Mouse (Mus musculus) ES-Bruce4 (cell line): ENCODE measurements around the gene Sorbs2.

Source experiments
- CTCF ChIP-seq: IDR thresholded peaks from one replicate; pipeline ENCODE4 v1.8.1; 2011; ENCODE audit warnings: low read depth, low read length
- EP300 ChIP-seq: IDR thresholded peaks from 2 replicates; pipeline ENCODE4 v1.6.1; 2011; ENCODE audit warnings: low read depth, low read length; ENCODE audit not compliant: insufficient read depth
- POLR2A ChIP-seq: IDR thresholded peaks from one replicate; pipeline ENCODE4 v1.8.1; 2011; ENCODE audit warnings: low read length; ENCODE audit not compliant: insufficient read depth

- TF ChIP-seq EP300, result no peak
- no peak for TF ChIP-seq CTCF
- TF ChIP-seq POLR2A, result no peak
These were observed 222.3 kb downstream of the Sorbs2 start for GRCm38 (mm10) chr8:45729850-45730382.
